Mouse (Mus musculus) yolk sac, embryonic 10.5 days (tissue): Measurements from ENCODE around the gene Gm11213.

Experiments
- DNase-seq: peaks from one replicate; pipeline ENCODE4 v3.0.0-alpha.2; 2017; ENCODE audit warnings: low spot score

The Gm11213 gene

GRCm38 (mm10) chr4:63604945-63605344, at the start of gene Gm11213:
TSS of gene Gm11213 (minus strand) at chr4:63605261.
- DNase-seq: no peak

GRCm38 (mm10) chr4:63654381-63654780, 49.3 kb upstream of the Gm11213 start:
- no peak for DNase-seq

GRCm38 (mm10) chr4:63643956-63644726, 39.1 kb upstream of the Gm11213 start:
- DNase-seq: no peak

GRCm38 (mm10) chr4:63639842-63640241, 34.8 kb upstream of the Gm11213 start:
- DNase-seq: no peak

- no peak for DNase-seq
These were observed 33.5 kb upstream of the Gm11213 start for GRCm38 (mm10) chr4:63638603-63639002.

DNA sequence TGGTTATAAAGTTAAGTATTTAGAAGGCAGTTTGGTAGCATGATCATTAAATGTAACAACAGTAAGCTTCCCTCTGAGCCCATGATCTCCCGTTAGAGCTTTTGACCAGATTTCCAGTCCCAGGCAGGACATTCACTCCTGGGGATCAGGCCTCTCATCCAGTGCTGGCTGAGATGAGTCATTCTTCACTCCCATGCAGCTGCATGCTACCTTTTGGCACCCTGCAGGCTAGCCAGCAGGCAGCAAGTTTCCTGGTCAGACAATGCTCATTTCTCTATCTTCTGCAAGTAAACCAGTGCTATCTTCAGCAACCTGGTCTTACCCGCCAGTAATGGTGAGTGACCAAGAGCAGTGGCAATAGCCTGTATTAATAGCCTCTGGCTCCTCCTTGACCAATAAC, 28.1 kb upstream of the Gm11213 start:
- no peak for DNase-seq

GRCm38 (mm10) chr4:63627111-63627510, 22.1 kb upstream of the Gm11213 start:
- DNase-seq: no peak

GRCm38 (mm10) chr4:63625563-63626080, 20.6 kb upstream of the Gm11213 start:
- DNase-seq: peak; percentile 12

GRCm38 (mm10) chr4:63622378-63622835, 17.3 kb upstream of the Gm11213 start, which contains the start of gene Tex48:
TSS of gene Tex48 (minus strand) at chr4:63622428.
- DNase-seq: no peak

DNA sequence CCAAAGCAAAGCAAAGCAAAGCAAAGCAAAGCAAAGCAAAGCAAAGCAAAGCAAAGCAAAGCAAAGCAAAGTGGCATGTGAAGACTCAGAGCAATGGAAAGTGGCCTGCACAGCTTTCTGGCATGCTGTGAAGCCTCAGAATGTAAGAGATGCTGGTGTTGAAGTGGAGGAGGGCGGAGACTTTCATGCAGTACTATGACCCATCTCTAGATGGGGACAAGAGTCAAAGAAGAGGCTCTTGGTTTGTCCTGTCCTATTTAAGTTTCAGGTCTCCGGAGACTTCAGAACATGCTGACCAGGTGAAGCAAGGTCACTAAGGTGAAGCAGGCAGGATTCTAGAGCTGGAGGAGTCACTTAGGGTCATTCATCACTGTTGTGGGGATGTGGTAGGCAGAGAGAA, 16.8 kb upstream of the Gm11213 start:
- no peak for DNase-seq

DNA sequence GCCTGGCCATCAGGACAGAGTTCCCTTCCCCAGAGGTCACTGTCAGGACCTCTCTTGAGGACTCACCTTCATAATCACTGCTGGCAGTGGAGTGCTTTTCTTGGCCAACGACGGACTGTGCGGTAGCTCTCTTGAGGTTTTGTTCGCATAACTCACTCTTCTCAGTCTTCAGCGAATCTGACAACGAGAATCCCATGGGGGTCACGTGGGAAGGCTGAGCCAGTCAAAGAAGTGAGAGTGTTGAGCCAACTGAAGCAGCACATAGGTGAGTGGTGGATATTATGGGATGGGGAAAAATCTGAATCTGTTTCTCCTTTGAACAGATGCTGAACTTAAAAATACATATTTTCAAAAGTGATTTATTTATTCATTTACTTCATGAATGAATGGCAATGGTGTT, 3.3 kb upstream of the Gm11213 start:
- no peak for DNase-seq

DNA sequence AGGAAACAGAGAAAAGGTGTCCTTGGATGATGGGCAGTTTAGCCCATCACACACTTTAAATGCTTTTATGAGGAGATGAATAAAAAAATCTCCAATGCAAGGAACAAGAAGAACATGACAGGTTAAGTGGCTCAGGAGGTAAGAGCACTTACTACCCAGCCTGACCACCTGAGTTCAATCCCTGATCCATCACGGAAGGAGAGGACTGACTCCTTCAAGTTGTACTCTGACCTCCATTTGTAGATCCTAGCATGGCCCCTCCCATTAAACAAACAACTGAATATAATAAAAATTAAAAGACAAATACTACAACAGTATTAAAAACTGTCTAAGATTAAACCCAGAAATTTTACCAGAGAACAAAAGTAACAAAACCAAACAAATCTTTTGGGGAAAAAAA, 907 bp upstream of the Gm11213 start:
- DNase-seq: no peak

DNA sequence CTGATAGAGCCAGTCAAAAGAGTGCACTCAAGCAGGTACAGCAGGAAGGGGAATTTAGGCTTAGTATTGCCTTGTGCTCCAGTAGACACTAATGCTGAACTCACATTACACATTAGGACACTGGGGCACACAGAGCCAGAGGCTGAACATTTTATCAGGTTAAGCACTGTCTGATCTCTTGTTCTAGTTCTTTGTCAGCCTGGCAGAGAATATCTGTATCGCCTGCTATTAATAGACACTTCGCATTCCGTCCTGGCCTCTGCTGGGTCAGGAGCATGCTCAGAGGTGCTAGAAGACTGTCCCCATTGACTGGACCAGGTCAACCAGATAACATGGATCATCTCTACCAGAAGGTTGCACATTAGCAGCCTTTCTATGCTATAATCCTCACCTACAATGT, 484 bp upstream of the Gm11213 start:
- DNase-seq: no peak

DNA sequence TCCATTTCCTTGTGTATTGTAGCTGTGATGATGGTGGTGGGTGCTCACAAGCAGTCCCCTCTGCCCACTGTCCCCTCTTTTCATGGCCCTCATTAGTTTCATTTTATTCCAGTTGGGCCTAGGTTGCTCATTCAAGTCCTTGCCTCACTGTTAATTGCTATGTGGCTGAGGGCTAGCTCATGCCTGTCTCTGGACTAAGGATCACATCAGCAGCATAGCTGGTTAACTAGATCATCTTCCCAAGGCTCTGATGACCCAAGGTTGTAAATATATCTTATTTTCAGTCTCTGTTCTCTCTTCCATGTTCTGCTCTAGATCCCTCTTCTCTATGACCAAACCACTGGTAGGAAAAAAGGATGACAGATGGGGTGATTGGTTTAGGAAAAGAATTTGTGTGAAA, 3.8 kb downstream of the Gm11213 start:
- DNase-seq: no peak

DNA sequence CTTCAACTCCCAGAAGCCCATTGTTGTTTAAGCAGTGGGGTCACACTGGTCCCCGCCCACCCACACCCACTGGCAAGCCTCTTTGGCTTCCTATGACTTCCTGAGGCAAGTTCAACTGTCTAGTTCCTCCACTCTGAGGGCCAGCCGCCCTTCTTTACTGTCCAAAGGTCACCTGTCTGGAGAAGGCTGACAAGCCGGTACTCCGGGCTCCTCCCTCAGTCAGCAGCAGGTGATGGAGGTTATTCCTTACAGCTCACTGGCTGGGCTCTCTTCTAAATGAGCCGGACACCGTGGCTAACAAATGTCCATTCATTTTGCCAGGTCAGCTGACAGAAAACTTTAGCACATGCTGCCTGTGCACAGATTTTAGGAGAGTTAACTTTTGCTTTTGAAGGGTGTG, 4.3 kb downstream of the Gm11213 start:
- DNase-seq: peak; percentile 47

GRCm38 (mm10) chr4:63596010-63596409, 9.1 kb downstream of the Gm11213 start:
- DNase-seq: no peak

DNA sequence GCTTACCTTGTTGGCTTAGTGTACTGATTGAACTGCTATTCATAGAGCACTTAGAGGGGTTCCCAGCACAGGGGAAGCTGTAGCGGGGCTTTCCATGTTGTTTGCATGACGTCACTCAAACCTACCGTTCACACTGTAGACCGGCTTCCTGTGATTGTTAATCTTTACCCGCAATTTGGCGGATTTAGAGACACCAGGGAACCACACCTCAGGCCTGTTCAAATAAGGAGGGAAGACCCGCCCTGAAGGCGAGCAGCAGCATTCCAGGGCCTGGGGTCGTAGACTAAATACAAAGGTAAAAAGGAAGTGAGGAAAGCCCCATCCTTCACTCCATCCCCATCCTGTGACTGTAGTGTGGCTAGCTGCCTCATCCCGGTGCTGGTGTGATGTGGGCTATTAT, 9.8 kb downstream of the Gm11213 start:
- DNase-seq: peak; percentile 56

GRCm38 (mm10) chr4:63594459-63595110, 10.5 kb downstream of the Gm11213 start:
- DNase-seq: peak; percentile 34

- no peak for DNase-seq
These were observed 14.5 kb downstream of the Gm11213 start for GRCm38 (mm10) chr4:63590538-63590937.

GRCm38 (mm10) chr4:63589987-63590386, 15.1 kb downstream of the Gm11213 start:
- no peak for DNase-seq

- DNase-seq: no peak
These were observed 18.8 kb downstream of the Gm11213 start for GRCm38 (mm10) chr4:63586240-63586639.

- DNase-seq: no peak
These were observed 19.8 kb downstream of the Gm11213 start for GRCm38 (mm10) chr4:63585216-63585615.

- no peak for DNase-seq
These were observed 22.5 kb downstream of the Gm11213 start for GRCm38 (mm10) chr4:63582580-63582979.
